Mouse (Mus musculus): ENCODE measurements at regions not wholly inside any gene's neighbourhood (a gene's known extent, or its start where the extent isn't known, plus 50 kb on each side); places are given as distances from the start of the nearest gene placed in this dataset.

DNA sequence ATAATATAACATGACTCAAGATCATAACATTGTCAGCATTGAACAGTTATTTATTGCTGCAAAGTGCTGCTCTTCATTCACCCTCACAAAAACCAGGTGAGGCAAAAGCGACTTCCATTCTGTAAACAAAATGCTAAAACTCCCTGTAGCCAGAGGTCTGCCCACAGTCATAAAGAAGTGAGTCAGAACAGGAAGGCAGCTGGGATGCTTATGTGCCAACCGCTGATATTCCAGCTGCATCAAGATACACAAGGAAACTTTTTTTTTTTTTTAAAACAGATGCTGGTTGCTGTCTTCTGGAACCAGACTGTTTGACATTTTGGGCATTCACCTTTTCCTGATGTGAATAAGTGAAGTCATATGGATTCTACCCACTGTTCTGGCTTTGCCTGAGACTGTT, 260.7 kb downstream of the 1700064H15Rik start:
- TF ChIP-seq EP300 (IDR thresholded peaks at IDR 0.05; ENCODE audit: low read depth): no peak
- TF ChIP-seq CTCF (IDR thresholded peaks at IDR 0.05; ENCODE audit: low read depth): no peak
